Mouse (Mus musculus) neural tube, postnatal 0 days (tissue): ENCODE data around the gene Taf1d. TPM values are rescaled to one million over a fixed set of nuclear protein-coding genes. Genes with fewer than 3 reads are reported as not detected.

ENCODE experiments used
- microRNA-seq: library from miRNA; unstranded; fragments of <30 nt; microRNA quantifications from one replicate; pipeline ENCODE4, GENCODE M21; 2016
- polyA plus RNA-seq: library from polyadenylated mRNA; unstranded; fragments of >200 nt; fragmentation: Nextera tagmentation; extraction: Ambion mirVana; gene quantifications from 2 replicates; pipeline ENCODE4 v1.2.1, GENCODE M21; 2015

Gene Taf1d
- 48.0 and 48.2 TPM in 2 replicates for polyA plus RNA-seq

DNA sequence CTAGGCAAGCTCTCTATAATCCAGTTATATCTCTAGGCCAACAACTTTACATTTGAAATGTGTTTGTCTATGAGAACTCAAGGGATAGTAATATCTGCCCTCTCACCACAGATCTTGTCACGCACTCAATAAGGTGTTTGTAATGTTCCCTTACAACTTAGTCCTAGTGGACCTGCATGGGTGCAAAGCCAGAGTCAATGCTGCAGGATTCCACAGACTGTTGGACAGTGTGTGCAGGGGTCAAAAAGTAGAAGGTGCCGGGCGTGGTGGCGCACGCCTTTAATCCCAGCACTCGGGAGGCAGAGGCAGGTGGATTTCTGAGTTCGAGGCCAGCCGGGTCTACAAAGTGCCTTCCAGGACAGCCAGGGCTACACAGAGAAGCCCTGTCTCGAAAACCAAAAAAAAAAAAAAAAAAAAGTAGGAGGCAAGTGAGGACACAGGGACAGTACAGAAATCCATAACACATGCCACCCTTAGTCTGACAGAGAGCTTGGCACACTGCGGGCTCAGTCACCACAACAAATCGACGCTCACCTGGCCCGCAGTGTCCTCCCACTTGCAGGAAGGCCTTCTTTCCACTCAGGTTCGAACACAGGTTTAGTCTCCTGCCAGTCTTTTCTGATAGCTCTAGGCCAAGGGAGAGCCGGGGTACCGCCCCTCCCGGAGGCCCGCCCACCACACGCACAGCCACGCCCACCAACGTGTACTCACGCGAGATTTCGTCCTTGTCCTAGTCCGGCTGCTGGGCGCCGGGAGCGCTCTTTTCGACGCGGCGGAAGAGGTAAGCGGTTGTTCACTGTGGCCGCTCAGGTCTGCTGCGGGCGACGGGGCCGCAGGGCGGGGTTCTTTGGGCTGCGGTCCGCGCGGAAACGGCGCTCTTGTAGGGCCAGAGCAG lies at the start of gene Taf1d:
Gene Taf1d (plus strand): TSS at position 712 of the 895 bp plus-strand sequence.

DNA sequence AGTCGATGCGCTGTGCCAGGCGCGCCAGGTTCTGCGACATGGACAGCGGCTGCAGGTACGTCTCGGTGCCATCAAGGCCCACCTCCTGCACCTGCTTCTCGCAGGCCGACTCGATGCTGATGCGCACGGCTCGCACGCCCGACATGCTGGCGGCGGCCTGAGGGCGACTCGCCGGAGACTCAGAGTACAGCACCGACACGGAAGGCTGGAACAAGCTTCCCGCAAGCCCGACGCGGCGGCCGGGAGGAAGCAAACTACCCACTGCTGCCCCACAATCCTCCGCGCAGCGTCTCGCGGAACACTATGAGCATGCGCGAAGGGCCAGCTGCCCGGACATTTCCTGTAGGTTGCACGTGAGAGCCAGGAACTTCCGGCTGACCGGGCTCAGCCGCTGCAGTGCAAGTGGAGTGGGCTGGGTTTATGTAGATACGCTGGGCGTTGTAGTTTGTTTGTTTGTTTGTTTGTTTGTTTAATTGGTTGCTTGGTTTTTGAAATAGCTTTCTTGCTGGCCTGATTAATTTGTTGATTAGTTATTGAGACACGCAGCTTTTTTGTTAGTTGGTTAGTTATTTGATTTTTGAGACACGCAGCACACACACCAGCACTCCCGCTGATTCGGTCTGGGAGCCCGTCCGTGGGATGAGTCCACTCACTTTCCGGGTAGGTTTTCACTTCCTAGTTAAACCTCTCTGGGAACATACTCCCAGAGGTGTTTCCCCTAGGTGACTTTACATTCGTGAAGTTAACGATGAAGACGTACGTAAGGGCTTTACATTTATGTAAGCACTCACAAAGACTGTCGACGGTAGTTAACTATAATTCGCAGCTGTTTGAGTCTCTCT lies 26.1 kb upstream of the Taf1d start, which contains the start of gene Med17:
Gene Med17 (minus strand): TSS at position 283 of the 842 bp plus-strand sequence.

DNA sequence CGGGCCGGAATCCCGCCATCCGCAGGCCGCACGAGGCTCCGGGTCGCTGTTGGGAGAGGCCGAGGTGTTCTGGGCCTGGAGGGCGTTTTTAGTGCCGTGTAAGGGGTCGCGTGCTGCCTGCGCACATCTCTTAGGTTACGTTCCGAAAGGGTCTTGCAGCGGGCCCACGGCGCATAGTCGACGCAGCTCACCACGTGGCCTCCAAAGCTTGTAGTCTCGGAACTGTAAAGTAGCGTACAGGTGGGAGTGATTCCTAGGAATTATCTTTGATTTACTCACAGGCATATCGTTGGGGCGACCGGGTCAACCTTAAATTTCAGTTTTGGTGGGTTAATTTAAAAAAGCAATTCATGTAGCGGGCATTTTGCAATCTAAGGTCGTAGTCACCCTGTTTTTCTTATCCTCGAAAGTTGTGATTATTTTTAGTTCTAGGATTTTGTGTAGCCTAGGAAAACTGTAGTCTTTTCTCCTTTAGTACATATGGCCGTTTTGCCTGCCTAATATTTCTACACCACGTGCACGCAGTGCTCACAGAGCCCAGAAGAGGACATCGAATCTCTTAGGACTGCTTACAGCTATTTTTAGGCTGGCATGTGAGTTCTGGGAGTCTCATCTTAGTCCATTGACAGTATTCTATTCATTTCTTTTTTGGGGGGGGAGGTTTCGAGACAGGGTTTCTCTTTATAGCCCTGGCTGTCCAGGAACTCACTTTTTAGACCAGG lies 545 bp downstream of the Taf1d start, which contains the start of gene 4931406C07Rik:
Gene 4931406C07Rik (minus strand): TSS at position 51 of the 722 bp plus-strand sequence.

DNA sequence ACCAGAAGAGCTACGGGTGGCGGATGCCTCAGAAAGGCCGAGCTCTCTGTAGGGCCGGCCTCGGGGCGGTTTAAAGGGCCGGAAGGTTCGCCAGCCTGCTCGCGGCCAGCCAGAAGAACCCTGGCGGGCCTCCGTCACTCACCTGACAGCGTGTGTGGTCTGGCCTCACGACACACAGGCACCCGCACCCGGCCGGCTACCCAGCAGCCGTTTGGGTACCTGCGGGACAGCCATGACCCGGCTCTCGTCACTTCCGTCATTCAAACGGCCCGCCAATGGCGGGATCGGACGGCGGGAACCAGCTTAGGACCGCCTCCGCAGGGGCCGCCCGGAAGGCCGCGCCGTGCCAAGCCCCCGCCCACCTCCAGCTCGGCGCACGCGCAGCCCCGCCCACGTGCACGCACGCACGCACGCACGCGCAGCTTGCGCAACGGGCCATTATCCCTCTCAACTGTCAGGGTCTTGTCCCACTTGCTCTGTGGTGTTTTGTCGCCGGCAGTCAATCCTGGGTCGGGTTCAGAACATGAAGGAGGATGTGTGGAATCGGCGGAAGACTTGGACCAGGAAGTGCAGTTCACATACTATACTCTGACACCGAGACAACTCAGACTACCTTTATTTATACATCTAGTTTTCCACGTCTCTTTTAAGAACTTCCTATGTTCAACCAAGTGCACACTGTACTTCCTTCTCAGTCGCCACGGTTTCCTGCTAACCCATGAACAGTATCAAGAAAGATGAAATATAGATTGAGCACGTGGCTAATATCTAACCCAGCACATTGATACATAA lies 51.7 kb downstream of the Taf1d start, which contains the start of gene Cep295:
Gene Cep295 (minus strand): TSS at position 305 of the 792 bp plus-strand sequence.

Small RNAs within 50 kb of the gene (microRNA-seq; reads per million reads assigned to microRNA genes)
- not detected for gene Gm49349
- gene mmu-mir-7650: not detected

Other genes with a start within 250 kb of the Taf1d start
- not detected in 2 replicates for gene Hephl1, start 194.1 kb upstream of the Taf1d start, polyA plus RNA-seq
- 37.4 and 42.3 TPM in 2 replicates for gene Vstm5, start 67.2 kb upstream of the Taf1d start, polyA plus RNA-seq
- gene Med17, start 26.3 kb upstream of the Taf1d start, polyA plus RNA-seq: 28.1 and 28.5 TPM in 2 replicates
- gene 4931406C07Rik, start 234 bp downstream of the Taf1d start, polyA plus RNA-seq: 17.2 and 18.1 TPM in 2 replicates
- 9.5 TPM in 2 replicates for gene Cep295, start 51.6 kb downstream of the Taf1d start, polyA plus RNA-seq
- gene Smco4, start 187.2 kb downstream of the Taf1d start, polyA plus RNA-seq: 0.78 and 1.4 TPM in 2 replicates